Mouse (Mus musculus) adrenal gland, postnatal 14 days (tissue): ENCODE measurements around the gene Gm11111. TPM values are rescaled to one million over a fixed set of nuclear protein-coding genes. Genes with fewer than 3 reads are reported as not detected.

Source experiments
- DNase-seq: peaks from one replicate; pipeline ENCODE4 v3.0.0; 2021; ENCODE audit warnings: mixed read lengths
- total RNA-seq: library from RNA; stranded (reverse); gene quantifications from 2 replicates; pipeline ENCODE4 v1.2.3, GENCODE M21; 2021

The Gm11111 gene
- total RNA-seq, 1 experiment from 2014 or later = not detected

DNA sequence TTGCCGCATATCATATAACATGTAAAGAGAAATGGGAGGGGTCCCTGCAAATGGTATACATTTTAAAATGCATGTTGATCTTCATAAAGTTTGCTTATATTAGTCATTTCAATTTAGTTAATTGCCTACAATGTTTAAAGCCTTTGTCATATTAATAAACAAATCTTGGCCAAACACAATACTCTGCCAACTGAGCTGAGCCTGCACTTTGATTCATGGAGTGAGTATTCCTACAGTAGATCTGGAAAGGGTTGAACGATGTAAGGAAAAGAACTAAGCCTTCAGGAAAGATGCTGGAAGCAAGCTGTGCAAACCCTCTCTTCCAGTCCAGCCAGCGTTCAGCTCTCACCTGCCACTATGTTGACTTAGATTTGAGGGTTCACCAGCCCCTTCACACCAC is 29.6 kb downstream of the Gm11111 start:
- no peak for DNase-seq

DNA sequence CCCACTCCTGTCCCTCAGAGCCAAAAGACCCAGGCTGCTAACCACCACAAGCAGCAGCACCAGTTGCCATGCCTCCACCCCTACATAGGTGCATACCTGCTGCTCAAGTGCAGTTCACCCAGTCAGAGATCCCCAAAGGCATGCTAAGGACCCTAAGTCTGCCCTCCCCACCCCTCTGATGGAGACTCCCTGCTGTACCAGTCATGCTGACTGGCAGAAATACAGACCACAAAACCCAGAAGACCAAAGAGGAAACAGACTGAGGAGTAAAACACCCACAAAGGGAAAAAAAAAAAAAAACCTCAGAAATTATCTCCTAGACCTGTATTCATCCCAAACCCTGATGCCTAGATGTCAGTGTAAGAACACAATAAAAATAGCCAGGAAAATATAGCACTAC is 33.4 kb downstream of the Gm11111 start:
- no peak for DNase-seq

Other genes with a start within 250 kb of the Gm11111 start
- gene Cfap299, start 223.4 kb upstream of the Gm11111 start, total RNA-seq = not detected in 2 replicates